Mouse (Mus musculus) left cerebral cortex, adult 6 months (tissue): ENCODE results near the gene Il12rb2. TPM values are rescaled to one million over a fixed set of nuclear protein-coding genes. Genes with fewer than 3 reads are reported as not detected.

Experiments
- long read RNA-seq, 2 experiments: library from polyadenylated mRNA; unstranded; transcript quantifications; one replicate each; pipeline ENCODE4 v2.0.0; 2019 to 2020
- polyA plus RNA-seq: library from polyadenylated mRNA; unstranded; fragments of <200 nt; fragmentation: Nextera tagmentation; gene quantifications from 2 replicates; pipeline ENCODE4 v1.2.3, GENCODE M21; 2021

Il12rb2 gene
- polyA plus RNA-seq, result 0.04 and 0.10 TPM in 2 replicates
- long read RNA-seq, experiment 1, partial matches to known transcripts, result 0 of 3 reads
- long read RNA-seq, experiment 1, other reads (novel, unspliced or antisense), result 2 of 3 reads
- long read RNA-seq, experiment 2, result 0 reads

GRCm38 (mm10) chr6:67375982-67376391 is at the start of gene Il12rb2:
Il12rb2 (minus strand) TSS chr6:67376188.

Other genes with a start within 250 kb of the Il12rb2 start
- 194 and 204 TPM in 2 replicates for gene Serbp1, start 138.0 kb downstream of the Il12rb2 start, polyA plus RNA-seq
- not detected in 2 replicates for gene Il23r, start 115.7 kb upstream of the Il12rb2 start, polyA plus RNA-seq
- 0.37 and 0.54 TPM in 2 replicates for gene Tacstd2, start 159.6 kb upstream of the Il12rb2 start, polyA plus RNA-seq